Mouse (Mus musculus) erythroid progenitor cell, adult 5-6 weeks (primary cell): Measurements from ENCODE around the gene Agap1. TPM values are rescaled to one million over a fixed set of nuclear protein-coding genes. Genes with fewer than 3 reads are reported as not detected.

Experiments
- ATAC-seq: replicated peaks from 2 replicates; pipeline ENCODE4 v1.8.0; 2016; ENCODE audit warnings: moderate number of reproducible peaks, mild to moderate bottlenecking, moderate TSS enrichment, inconsistent platforms; ENCODE audit not compliant: poor library complexity, low FRiP score, severe bottlenecking
- total RNA-seq, 2 experiments: library from RNA; stranded (forward) in 1 of 2; stranded (reverse) in 1 of 2; fragments of 150-400 nt in 1 of 2; fragments of 186-747, 209-891 nt in 1 of 2; gene quantifications; 2 replicates each; pipeline versions ENCODE4 v1.2.3 to v1.2.4; 2015 to 2017; ENCODE audit warnings: low replicate concordance in 2 of 2

The Agap1 gene
- total RNA-seq, 2 experiments from 2014 or later = 8.3 to 8.4 TPM

- ATAC-seq = no peak
These were observed 234.3 kb downstream of the Agap1 start for GRCm38 (mm10) chr1:89688914-89689313.

DNA sequence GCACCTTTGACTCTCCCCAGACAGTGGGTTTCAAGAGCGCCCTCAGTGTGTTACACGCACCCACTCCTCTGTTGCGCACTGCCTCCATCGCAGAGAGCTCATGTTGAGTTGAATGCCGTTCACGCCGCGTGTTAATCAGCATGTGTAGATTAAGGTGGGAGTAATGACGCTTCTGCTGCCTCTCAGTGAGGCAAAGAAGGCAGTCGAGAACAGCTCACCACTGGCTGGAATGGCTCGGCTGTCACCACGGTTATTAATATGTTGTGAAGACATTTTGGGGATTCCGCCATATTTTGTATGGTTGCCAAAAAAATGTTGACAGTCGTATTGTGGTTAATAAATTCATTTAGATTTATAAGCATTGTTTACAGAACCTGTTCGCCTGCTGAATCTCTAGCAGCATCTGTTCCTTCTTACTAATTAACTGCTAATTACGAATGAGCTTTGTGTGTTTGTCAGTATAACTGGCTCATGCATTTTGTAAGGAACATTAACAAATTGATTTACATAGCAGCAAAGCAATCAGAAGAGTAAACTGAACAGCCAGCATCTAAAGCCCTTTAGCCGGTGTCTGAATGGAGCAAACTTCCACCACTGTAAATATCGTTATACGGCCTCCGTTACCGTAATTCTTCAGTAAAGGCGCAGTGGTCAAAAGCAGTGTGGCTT is 235.1 kb downstream of the Agap1 start:
- ATAC-seq = no peak

GRCm38 (mm10) chr1:89691096-89691495 is 236.5 kb downstream of the Agap1 start:
- ATAC-seq = no peak

DNA sequence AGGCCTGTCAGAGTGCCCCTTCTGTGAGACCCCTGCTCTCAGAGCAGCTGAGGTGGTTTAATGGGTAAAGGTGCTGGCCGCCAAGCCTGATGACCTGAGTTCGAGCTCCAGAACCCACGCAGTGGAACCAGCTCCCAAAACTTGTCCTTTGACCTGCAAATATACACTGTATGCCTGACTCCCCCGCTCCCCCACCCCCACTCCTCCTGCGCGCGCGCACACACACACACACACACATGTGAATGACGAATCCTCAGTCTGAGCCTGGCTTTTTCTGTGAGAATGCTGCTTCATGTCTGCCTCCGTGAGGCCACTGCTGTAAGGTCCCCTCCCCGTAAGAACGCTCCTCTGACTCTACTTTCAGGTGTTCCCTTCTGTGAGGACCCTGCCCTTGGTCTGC is 237.8 kb downstream of the Agap1 start:
- ATAC-seq = no peak

DNA sequence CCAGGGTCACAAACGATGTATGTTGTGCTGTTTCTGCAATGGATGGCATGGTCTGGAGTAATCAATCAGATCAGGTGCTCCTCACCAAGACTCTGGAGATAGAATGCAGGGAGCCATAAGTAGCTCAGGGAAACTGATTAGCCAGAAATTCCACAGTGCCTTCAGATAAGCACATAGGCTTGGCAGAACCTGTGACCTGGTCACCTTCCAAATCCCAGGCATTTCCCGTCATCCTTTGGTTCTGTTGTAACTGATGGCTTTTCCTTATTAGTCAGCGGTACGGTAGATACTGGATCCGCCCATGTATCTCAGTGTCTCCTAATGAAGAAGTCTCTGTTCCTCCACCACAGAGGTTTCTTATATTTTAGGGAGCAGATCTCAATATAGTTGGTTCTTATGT is 240.3 kb downstream of the Agap1 start:
- no peak for ATAC-seq

DNA sequence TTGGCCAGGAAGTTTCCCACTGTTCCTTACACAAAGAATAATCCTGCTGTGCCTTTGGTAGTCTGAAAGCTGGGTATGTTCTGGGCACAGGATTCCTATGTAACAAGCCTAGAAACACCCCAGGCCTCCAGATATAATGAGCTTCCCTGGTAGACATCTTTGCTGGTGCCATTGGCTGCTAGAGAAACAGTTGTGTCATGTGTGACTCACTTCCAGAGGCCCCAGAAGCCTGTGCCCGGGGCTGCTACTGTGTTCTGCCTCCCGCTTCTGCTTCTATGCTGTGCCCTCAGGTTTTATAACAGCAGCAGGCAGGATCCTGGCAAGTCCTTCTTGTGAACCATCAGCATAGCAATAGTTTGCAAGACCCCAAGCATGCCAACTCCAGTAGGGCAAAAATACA is 242.6 kb downstream of the Agap1 start:
- ATAC-seq = no peak

DNA sequence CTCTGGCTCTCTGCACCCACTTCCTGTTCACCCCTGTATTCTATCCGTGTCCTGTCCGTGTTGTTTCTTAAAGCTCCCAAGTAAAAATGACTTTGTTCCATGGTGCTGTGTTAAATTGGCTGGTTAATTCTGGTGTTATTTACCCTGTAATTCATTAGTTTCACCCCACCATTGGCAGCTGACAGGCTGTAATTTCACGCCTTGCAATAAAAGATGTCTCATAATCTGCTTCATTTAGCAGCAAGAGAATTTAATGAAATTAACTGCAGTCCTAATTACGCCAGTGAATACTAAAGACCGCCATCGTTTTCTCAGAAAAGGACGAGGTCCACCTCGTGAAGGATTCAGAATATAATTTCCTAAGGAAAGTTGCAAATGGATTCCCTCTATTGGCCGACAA is 245.6 kb downstream of the Agap1 start:
- no peak for ATAC-seq

DNA sequence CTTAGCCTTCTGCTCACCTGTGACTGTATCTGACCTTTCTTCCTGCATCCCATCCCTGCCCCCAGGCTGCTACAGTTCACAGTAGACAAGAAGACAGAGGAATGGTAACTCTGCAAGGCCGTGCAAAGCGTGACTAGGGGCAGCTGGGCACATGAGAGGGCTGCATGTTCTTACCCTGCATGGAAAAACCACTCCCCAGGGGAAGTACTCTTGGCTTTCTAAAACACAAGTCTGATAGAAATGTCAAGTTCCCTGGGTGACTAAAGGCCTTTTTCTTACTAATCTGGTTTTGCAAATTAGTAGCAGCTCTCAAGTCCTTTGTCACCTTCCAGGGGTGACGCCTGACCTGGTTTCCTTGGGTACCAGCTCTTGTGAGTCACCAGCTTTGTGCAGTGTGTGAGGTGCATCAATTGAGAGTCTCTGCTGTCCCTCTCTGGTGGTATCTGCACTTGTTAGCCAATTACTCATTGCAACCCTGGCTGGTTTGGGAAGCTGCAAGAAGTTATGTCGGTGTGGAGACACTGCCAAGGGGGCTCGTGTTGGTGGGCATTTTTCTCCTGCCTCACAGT is 246.6 kb downstream of the Agap1 start:
- ATAC-seq = no peak

DNA sequence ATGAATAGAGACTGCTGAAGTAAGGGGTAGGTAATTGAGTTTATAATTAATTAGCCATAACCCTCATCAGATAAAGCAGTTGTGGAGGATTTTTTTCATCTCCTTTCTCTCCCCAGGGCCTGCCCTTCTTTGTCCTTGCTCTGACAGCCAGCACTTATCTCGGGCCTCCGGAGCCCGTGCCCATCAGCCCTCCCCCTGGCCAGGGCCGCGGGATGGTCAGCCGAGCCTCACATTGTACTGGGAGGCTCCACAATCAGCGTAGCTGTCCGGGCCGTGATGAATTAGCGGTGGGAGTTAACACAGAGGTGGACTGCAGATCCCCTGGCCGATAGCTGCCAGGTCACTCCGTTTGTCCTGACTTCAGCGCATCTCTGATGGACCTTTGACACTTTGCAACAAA is 248.7 kb downstream of the Agap1 start:
- ATAC-seq = no peak

DNA sequence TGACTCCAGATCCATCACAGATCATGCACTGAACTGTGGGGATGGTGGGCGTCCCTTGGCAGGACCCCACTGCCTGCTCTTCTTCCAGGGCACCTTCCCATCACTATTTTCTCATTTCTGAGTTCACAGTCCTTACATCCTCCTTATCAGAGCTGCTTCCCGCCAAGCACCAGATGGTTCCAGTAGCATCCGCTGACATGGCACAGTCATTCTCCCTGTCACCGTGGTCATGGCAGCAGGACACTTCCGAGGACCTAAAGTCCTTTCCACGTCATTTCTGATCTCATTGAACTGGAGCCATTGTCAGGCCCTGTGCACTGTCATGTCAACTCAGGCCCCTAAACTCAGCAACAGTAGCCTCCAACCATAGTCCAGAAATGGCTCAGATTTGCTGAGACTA is 251.1 kb downstream of the Agap1 start:
- no peak for ATAC-seq

DNA sequence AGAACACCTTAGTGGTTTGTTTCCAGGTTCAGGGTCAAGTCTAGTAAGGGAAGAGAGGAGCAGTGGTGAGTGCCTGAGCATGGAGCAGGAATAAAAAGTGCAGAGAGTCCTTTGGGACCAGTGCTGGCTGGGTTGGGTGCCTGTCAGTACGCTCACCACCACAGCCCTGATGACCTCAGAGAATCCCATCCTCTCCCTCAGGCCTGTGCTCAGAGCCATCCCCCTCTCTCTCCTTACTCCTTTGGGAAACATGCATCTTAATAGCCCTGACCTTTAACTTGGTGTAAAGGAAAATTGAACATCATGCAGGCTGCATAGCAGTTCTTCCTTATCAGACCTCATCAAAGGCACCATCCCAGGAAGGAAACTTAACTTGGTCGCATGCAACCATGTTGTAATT is 252.3 kb downstream of the Agap1 start:
- no peak for ATAC-seq

GRCm38 (mm10) chr1:89707756-89708480 is 253.3 kb downstream of the Agap1 start:
- ATAC-seq = no peak

DNA sequence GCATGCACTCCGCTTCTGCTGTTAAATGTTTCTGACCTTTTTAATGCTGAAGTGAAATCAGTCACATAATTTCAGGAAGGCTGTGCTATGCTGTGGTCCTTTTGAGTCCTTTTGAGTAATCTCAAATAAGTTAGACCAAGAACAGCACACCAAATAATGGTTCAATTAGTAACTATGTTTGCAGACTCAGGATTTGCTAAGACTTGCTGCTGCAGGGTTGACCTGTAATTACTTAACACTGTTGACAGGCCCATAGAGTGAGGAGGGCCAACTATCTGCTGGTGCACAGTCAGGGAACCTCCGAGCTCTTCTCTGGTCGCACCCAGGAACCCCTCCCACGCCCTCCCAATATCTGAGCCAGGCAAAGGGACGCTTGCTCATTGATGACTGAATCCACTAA is 255.2 kb downstream of the Agap1 start:
- no peak for ATAC-seq

- no peak for ATAC-seq
These were observed 259.1 kb downstream of the Agap1 start for GRCm38 (mm10) chr1:89713681-89714080.

DNA sequence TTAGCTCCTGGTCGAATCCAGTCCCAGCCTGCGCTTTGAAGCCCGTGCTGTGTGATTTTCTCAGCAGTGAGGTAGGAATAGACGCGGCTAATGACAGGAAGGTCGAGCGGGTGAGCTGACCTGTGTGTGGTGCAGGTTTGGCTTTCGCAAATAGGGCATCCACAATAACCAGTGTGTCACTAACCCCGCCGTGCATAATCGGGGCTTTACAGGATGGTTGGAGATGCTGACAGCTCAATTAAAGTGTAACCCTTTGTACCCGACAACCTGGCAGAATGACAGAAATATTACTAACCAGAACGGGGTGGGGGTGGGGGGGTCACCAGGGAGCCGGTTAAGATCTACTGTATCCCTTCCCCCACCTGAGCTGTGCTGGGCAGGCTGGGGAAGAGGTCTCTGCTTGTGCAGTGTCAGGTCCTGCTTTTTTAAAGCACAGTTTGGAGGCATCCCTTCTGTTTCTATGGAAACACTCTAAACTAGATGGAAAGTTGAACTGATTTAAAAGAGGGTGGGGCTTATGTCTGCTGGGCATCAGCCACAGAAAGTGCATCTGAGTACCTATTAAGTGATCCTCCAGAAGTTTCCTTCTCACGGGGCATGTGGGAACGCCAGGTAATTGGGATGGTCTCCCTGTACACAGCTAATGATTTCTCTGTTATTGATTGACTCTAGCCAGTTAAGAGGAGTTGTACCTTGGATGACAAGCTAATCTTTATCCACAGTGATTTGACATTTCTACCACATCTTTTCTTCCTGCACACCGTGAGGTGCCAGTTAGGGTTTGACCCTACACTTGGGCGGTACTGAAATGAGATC is 259.8 kb downstream of the Agap1 start:
- ATAC-seq = no peak

DNA sequence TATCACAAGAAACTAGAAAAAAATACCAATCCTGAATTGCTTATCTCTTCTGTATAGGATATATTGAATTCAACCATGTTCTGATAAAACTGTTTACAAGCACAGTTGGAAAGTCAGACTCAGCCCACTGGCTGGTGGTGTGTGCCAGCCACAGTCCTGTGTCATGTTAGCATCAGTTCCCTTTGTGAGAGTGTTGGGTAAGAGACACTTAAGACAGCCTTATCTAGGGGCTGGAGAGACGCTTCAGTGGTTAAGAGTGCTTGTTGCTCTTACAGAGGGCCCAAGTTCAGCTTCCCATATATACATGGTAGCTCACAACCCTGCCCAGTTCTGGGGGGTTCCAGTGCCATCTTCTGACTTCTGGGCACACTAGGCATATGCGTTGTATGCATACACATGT is 261.6 kb downstream of the Agap1 start:
- no peak for ATAC-seq

DNA sequence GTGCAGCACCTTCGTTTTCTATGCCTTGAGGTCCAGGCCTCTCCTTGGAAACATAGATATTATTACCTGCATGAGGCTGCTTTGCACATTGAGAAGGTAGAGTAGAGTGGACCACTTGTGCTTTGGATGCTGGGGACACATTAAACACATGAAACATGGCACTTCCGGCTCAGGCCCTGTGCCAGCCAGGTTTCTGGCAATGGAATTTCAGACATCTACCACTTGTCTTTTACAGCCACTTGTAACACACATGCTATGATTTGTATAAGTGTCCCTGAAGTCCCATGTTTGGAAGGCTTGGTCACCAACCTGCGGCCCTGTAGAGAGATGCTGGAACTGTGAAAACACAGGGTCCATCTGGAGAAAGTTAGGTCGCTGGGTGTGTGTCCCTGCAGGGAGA is 262.5 kb downstream of the Agap1 start:
- ATAC-seq = no peak

DNA sequence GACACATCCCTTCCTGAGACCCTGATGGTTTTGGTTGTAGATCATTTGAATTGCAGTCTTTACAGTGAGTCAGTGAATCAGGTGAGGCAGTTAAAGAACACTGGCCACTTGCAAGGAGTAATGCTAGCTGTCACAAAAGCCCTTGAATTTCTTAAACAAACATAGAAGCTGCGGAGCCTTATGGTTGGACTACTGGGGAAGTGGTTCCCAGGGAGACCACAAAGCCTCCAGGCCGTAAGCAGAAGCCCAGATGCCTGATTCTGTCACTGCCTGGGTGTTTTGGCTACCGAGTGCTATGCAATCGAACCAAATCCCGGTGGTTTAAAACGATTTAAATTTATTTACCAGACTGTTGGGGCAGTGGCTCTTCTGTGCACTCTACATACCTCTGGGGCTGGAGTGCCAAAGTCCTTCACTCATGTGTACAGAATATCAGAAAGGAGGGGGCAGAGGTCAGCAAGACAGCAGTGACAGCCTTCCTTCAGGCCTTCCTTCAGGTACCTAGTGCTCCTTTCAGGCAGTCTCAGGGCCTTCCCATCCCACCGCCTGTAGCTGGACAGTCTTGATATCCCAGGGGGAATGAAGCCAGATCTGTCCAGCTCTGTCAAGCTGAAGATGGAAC is 264.3 kb downstream of the Agap1 start:
- ATAC-seq = no peak

DNA sequence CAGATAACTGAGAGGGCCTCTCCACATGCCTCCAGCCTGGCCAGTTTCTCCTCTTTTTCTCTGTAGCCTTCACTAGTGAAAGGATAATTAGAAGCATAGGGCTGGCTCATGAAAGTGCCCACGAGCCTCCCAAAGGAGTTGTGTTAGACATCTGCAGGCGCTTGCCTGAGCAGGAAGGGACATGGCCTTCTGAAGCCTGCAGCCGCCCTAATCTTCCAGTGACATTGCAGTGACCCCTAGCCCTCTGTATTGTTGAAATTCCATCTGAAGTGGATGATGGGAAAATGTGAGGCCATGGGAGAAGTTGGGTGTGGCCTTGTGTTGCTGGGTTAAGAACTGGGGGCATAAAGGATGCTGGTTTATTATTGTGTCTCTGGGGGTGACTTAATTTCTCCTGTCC is 269.5 kb downstream of the Agap1 start:
- no peak for ATAC-seq

- no peak for ATAC-seq
These were observed 269.9 kb downstream of the Agap1 start for GRCm38 (mm10) chr1:89724555-89724954.
